Mouse (Mus musculus): ENCODE measurements around the gene Tppp2. TPM values are rescaled to one million over a fixed set of nuclear protein-coding genes. Genes with fewer than 3 reads are reported as not detected.
A peak's percentile ranks its signal among the peaks of the same experiment; 100 is the strongest.

Tppp2 gene
- polyA plus RNA-seq, 1 experiment from 2014 or later, result not detected

- H3K27ac ChIP-seq (replicated peaks; ENCODE audit: low read depth, low read length), result no peak within 1 kb of the TSS
- H3K36me3 ChIP-seq (ENCODE audit: control insufficient read depth, insufficient read depth, low read length), result no peaks in the 10 kb centered on the region
- H3K9ac ChIP-seq (ENCODE audit: low read length), result peak within 1 kb of the TSS; percentile 56
- no peaks in the 10 kb centered on the region for H3K9me3 ChIP-seq (ENCODE audit: control insufficient read depth, low read length)
- WGBS, result 2% methylated on average over 21 of the region's 23 CpGs
- peaks cover 4% of the 10 kb centered on the region; the same call in 1 of the 2 replicates for H3K4me1 ChIP-seq (ENCODE audit: control insufficient read depth, insufficient read depth, low read length)
- peak within 1 kb of the TSS; percentile 48 for H3K4me3 ChIP-seq (ENCODE audit: low read depth, low read length)
- peak within 1 kb of the TSS; percentile 96 for H3K4me2 ChIP-seq (ENCODE audit: low read depth, severe bottlenecking)
- ATAC-seq (ENCODE audit: insufficient number of reproducible peaks, low FRiP score, low TSS enrichment, low read depth), result peak; percentile 69
- peak; percentile 65 for DNase-seq (ENCODE audit: low spot score)
- no peaks in the 10 kb centered on the region for H3K27me3 ChIP-seq (ENCODE audit: control insufficient read depth, insufficient read depth, low read length)
These were observed 4.1 kb upstream of the Tppp2 start, which contains the start of gene Ndrg2 for GRCm38 (mm10) chr14:51913960-51914762. Ndrg2 (minus strand) TSS chr14:51914158.

- no peaks in the 10 kb centered on the region for H3K36me3 ChIP-seq (ENCODE audit: control insufficient read depth, insufficient read depth, low read length)
- H3K4me2 ChIP-seq (ENCODE audit: low read depth, severe bottlenecking), result no peak overlapping the region
- 39% methylated on average over 3 of the region's 3 CpGs for WGBS
- H3K9me3 ChIP-seq (ENCODE audit: control insufficient read depth, low read length), result no peaks in the 10 kb centered on the region
- no peak overlapping the region for H3K27ac ChIP-seq (replicated peaks; ENCODE audit: low read depth, low read length)
- ATAC-seq (ENCODE audit: insufficient number of reproducible peaks, low FRiP score, low TSS enrichment, low read depth) (no peak), DNase-seq (ENCODE audit: low spot score) (no peak)
- H3K4me3 ChIP-seq (ENCODE audit: low read depth, low read length), result no peak overlapping the region
- H3K27me3 ChIP-seq (ENCODE audit: control insufficient read depth, insufficient read depth, low read length), result no peaks in the 10 kb centered on the region
- H3K4me1 ChIP-seq (ENCODE audit: control insufficient read depth, insufficient read depth, low read length), result peaks cover 4% of the 10 kb centered on the region; the same call in 1 of the 2 replicates
- no peak overlapping the region for H3K9ac ChIP-seq (ENCODE audit: low read length)
These were observed 3.2 kb upstream of the Tppp2 start for GRCm38 (mm10) chr14:51915030-51915429.

- H3K4me1 ChIP-seq (ENCODE audit: control insufficient read depth, insufficient read depth, low read length), result peaks cover 4% of the 10 kb centered on the region; the same call in 1 of the 2 replicates
- no peaks in the 10 kb centered on the region for H3K9me3 ChIP-seq (ENCODE audit: control insufficient read depth, low read length)
- ATAC-seq (ENCODE audit: insufficient number of reproducible peaks, low FRiP score, low TSS enrichment, low read depth) (no peak), DNase-seq (ENCODE audit: low spot score) (no peak)
- no peak overlapping the region for H3K27ac ChIP-seq (replicated peaks; ENCODE audit: low read depth, low read length)
- H3K4me2 ChIP-seq (ENCODE audit: low read depth, severe bottlenecking), result no peak overlapping the region
- no peaks in the 10 kb centered on the region for H3K36me3 ChIP-seq (ENCODE audit: control insufficient read depth, insufficient read depth, low read length)
- 91% methylated on average over 4 of the region's 4 CpGs for WGBS
- no peaks in the 10 kb centered on the region for H3K27me3 ChIP-seq (ENCODE audit: control insufficient read depth, insufficient read depth, low read length)
- H3K4me3 ChIP-seq (ENCODE audit: low read depth, low read length), result no peak overlapping the region
- no peak overlapping the region for H3K9ac ChIP-seq (ENCODE audit: low read length)
These were observed 1.7 kb upstream of the Tppp2 start for GRCm38 (mm10) chr14:51916539-51916938.

- Histone ChIP-seq H3K27me3 (ENCODE audit: control insufficient read depth, insufficient read depth, low read length) (no peaks in the 10 kb centered on the region), H3K27ac (replicated peaks; ENCODE audit: low read depth, low read length) (no peak overlapping the region), H3K4me1 (ENCODE audit: control insufficient read depth, insufficient read depth, low read length) (peaks cover 4% of the 10 kb centered on the region; the same call in 1 of the 2 replicates), H3K36me3 (ENCODE audit: control insufficient read depth, insufficient read depth, low read length) (no peaks in the 10 kb centered on the region), H3K9me3 (ENCODE audit: control insufficient read depth, low read length) (no peaks in the 10 kb centered on the region), H3K4me2 (ENCODE audit: low read depth, severe bottlenecking) (no peak overlapping the region), H3K4me3 (ENCODE audit: low read depth, low read length) (no peak overlapping the region), H3K9ac (ENCODE audit: low read length) (no peak overlapping the region)
- WGBS, result 83% methylated on average over 4 of the region's 4 CpGs
- no peak for ATAC-seq (ENCODE audit: insufficient number of reproducible peaks, low FRiP score, low TSS enrichment, low read depth)
- no peak for DNase-seq (ENCODE audit: low spot score)
These were observed 741 bp downstream of the Tppp2 start for GRCm38 (mm10) chr14:51918966-51919365.

GRCm38 (mm10) chr14:51921759-51922570 lies 3.7 kb downstream of the Tppp2 start:
- Histone ChIP-seq H3K27ac (replicated peaks; ENCODE audit: low read depth, low read length) (no peak overlapping the region), H3K4me3 (ENCODE audit: low read depth, low read length) (no peak overlapping the region), H3K4me2 (ENCODE audit: low read depth, severe bottlenecking) (no peak overlapping the region), H3K9me3 (ENCODE audit: control insufficient read depth, low read length) (no peaks in the 10 kb centered on the region), H3K27me3 (ENCODE audit: control insufficient read depth, insufficient read depth, low read length) (no peaks in the 10 kb centered on the region), H3K4me1 (ENCODE audit: control insufficient read depth, insufficient read depth, low read length) (no peaks in the 10 kb centered on the region), H3K36me3 (ENCODE audit: control insufficient read depth, insufficient read depth, low read length) (no peaks in the 10 kb centered on the region), H3K9ac (ENCODE audit: low read length) (no peak overlapping the region)
- ATAC-seq (ENCODE audit: insufficient number of reproducible peaks, low FRiP score, low TSS enrichment, low read depth) (no peak), DNase-seq (ENCODE audit: low spot score) (no peak)
- 83% methylated on average over 16 of the region's 16 CpGs for WGBS

GRCm38 (mm10) chr14:51922571-51922865 lies 4.3 kb downstream of the Tppp2 start, which contains the start of gene Rnase13:
Rnase13 (minus strand) TSS chr14:51922773.
- no peak within 1 kb of the TSS for H3K27ac ChIP-seq (replicated peaks; ENCODE audit: low read depth, low read length)
- H3K4me3 ChIP-seq (ENCODE audit: low read depth, low read length), result no peak within 1 kb of the TSS
- no peak for ATAC-seq (ENCODE audit: insufficient number of reproducible peaks, low FRiP score, low TSS enrichment, low read depth)
- 80% methylated on average over 7 of the region's 7 CpGs for WGBS
- H3K9me3 ChIP-seq (ENCODE audit: control insufficient read depth, low read length), result no peaks in the 10 kb centered on the region
- DNase-seq (ENCODE audit: low spot score), result no peak
- H3K4me1 ChIP-seq (ENCODE audit: control insufficient read depth, insufficient read depth, low read length), result no peaks in the 10 kb centered on the region
- no peak within 1 kb of the TSS for H3K9ac ChIP-seq (ENCODE audit: low read length)
- no peaks in the 10 kb centered on the region for H3K36me3 ChIP-seq (ENCODE audit: control insufficient read depth, insufficient read depth, low read length)
- no peak within 1 kb of the TSS for H3K4me2 ChIP-seq (ENCODE audit: low read depth, severe bottlenecking)
- no peaks in the 10 kb centered on the region for H3K27me3 ChIP-seq (ENCODE audit: control insufficient read depth, insufficient read depth, low read length)

GRCm38 (mm10) chr14:51922910-51923309 lies 4.7 kb downstream of the Tppp2 start:
- H3K4me1 ChIP-seq (ENCODE audit: control insufficient read depth, insufficient read depth, low read length), result no peaks in the 10 kb centered on the region
- no peaks in the 10 kb centered on the region for H3K27me3 ChIP-seq (ENCODE audit: control insufficient read depth, insufficient read depth, low read length)
- no peak for DNase-seq (ENCODE audit: low spot score)
- H3K36me3 ChIP-seq (ENCODE audit: control insufficient read depth, insufficient read depth, low read length), result no peaks in the 10 kb centered on the region
- WGBS, result 86% methylated on average over 2 of the region's 2 CpGs
- H3K9me3 ChIP-seq (ENCODE audit: control insufficient read depth, low read length), result no peaks in the 10 kb centered on the region
- H3K9ac ChIP-seq (ENCODE audit: low read length), result no peak overlapping the region
- ATAC-seq (ENCODE audit: insufficient number of reproducible peaks, low FRiP score, low TSS enrichment, low read depth), result no peak
- no peak overlapping the region for H3K27ac ChIP-seq (replicated peaks; ENCODE audit: low read depth, low read length)
- no peak overlapping the region for H3K4me2 ChIP-seq (ENCODE audit: low read depth, severe bottlenecking)
- H3K4me3 ChIP-seq (ENCODE audit: low read depth, low read length), result no peak overlapping the region

- Histone ChIP-seq H3K4me1 (ENCODE audit: control insufficient read depth, insufficient read depth, low read length) (no peaks in the 10 kb centered on the region), H3K27me3 (ENCODE audit: control insufficient read depth, insufficient read depth, low read length) (no peaks in the 10 kb centered on the region), H3K4me3 (ENCODE audit: low read depth, low read length) (no peak overlapping the region), H3K27ac (replicated peaks; ENCODE audit: low read depth, low read length) (no peak overlapping the region), H3K9ac (ENCODE audit: low read length) (no peak overlapping the region), H3K9me3 (ENCODE audit: control insufficient read depth, low read length) (no peaks in the 10 kb centered on the region), H3K36me3 (ENCODE audit: control insufficient read depth, insufficient read depth, low read length) (no peaks in the 10 kb centered on the region), H3K4me2 (ENCODE audit: low read depth, severe bottlenecking) (no peak overlapping the region)
- ATAC-seq (ENCODE audit: insufficient number of reproducible peaks, low FRiP score, low TSS enrichment, low read depth), result no peak
- WGBS, result 80% methylated on average over 4 of the region's 4 CpGs
- DNase-seq (ENCODE audit: low spot score), result no peak
These were observed 5.3 kb downstream of the Tppp2 start for GRCm38 (mm10) chr14:51923492-51923891.
